Mouse (Mus musculus): ENCODE measurements around the gene Gm6583.

Gm6583 gene

GRCm38 (mm10) chr5:112355910-112356309 lies at the start of gene Gm6583:
Gene Gm6583 (minus strand): TSS chr5:112356033.
- in situ Hi-C loops (cut with MboI, MseI) = no loop called here

GRCm38 (mm10) chr5:112402437-112402836 lies 46.6 kb upstream of the Gm6583 start:
- in situ Hi-C loops (cut with MboI, MseI) = no loop called here

- in situ Hi-C loops (cut with MboI, MseI) = no loop called here
Measured at GRCm38 (mm10) chr5:112399284-112399683, 43.5 kb upstream of the Gm6583 start.

- in situ Hi-C loops (cut with MboI, MseI) = no loop called here
Measured at GRCm38 (mm10) chr5:112396066-112396465, 40.2 kb upstream of the Gm6583 start.

GRCm38 (mm10) chr5:112394779-112395443 lies 39.1 kb upstream of the Gm6583 start, which contains the start of gene Asphd2:
Gene Asphd2 (minus strand): TSS chr5:112394866.
- in situ Hi-C loops (cut with MboI, MseI) = no loop called here

GRCm38 (mm10) chr5:112394415-112394763 lies 38.6 kb upstream of the Gm6583 start:
- in situ Hi-C loops (cut with MboI, MseI) = no loop called here

GRCm38 (mm10) chr5:112393741-112394414 lies 38.0 kb upstream of the Gm6583 start:
- in situ Hi-C loops (cut with MboI, MseI) = no loop called here

- in situ Hi-C loops (cut with MboI, MseI) = no loop called here
Measured at GRCm38 (mm10) chr5:112391676-112392323, 36.0 kb upstream of the Gm6583 start.

GRCm38 (mm10) chr5:112391002-112391401 lies 35.2 kb upstream of the Gm6583 start:
- in situ Hi-C loops (cut with MboI, MseI) = no loop called here

GRCm38 (mm10) chr5:112389352-112389751 lies 33.5 kb upstream of the Gm6583 start:
- in situ Hi-C loops (cut with MboI, MseI) = no loop called here

GRCm38 (mm10) chr5:112385973-112386372 lies 30.1 kb upstream of the Gm6583 start:
- in situ Hi-C loops (cut with MboI, MseI) = no loop called here

GRCm38 (mm10) chr5:112384805-112385472 lies 29.1 kb upstream of the Gm6583 start:
- in situ Hi-C loops (cut with MboI, MseI) = no loop called here

GRCm38 (mm10) chr5:112382641-112383330 lies 27.0 kb upstream of the Gm6583 start:
- in situ Hi-C loops (cut with MboI, MseI) = no loop called here

GRCm38 (mm10) chr5:112382042-112382441 lies 26.2 kb upstream of the Gm6583 start:
- in situ Hi-C loops (cut with MboI, MseI) = no loop called here

GRCm38 (mm10) chr5:112381154-112381553 lies 25.3 kb upstream of the Gm6583 start:
- in situ Hi-C loops (cut with MboI, MseI) = no loop called here

- in situ Hi-C loops (cut with MboI, MseI) = no loop called here
Measured at GRCm38 (mm10) chr5:112378716-112379115, 22.9 kb upstream of the Gm6583 start.

GRCm38 (mm10) chr5:112377380-112377779 lies 21.5 kb upstream of the Gm6583 start:
- in situ Hi-C loops (cut with MboI, MseI) = no loop called here

- in situ Hi-C loops (cut with MboI, MseI) = no loop called here
Measured at GRCm38 (mm10) chr5:112376111-112376510, 20.3 kb upstream of the Gm6583 start.

- in situ Hi-C loops (cut with MboI, MseI) = no loop called here
Measured at GRCm38 (mm10) chr5:112371933-112372332, 16.1 kb upstream of the Gm6583 start.

- in situ Hi-C loops (cut with MboI, MseI) = no loop called here
Measured at GRCm38 (mm10) chr5:112370236-112370813, 14.5 kb upstream of the Gm6583 start.

GRCm38 (mm10) chr5:112369326-112369725 lies 13.5 kb upstream of the Gm6583 start:
- in situ Hi-C loops (cut with MboI, MseI) = no loop called here
